Mouse (Mus musculus) thymus, adult 2 months (tissue): ENCODE measurements around the gene Psma4. TPM values are rescaled to one million over a fixed set of nuclear protein-coding genes. Genes with fewer than 3 reads are reported as not detected.
"Not testable (repeated sequence)": the region's sequence is repeated elsewhere in the genome, so short reads cannot be mapped to it uniquely, and the experiment has no call there.

ENCODE experiments used
- DNase-seq: peaks from one replicate; pipeline ENCODE4 v3.0.0; 2021
- H3K27ac ChIP-seq: fragments of 200-500 bp; 2 replicates; pipeline ENCODE4 v1.5.1; 2012; ENCODE audit warnings: low read length, control low read depth; ENCODE audit not compliant: control insufficient read depth, insufficient read depth
- H3K27me3 ChIP-seq: fragments of 200-500 bp; 2 replicates; pipeline ENCODE4 v1.6.1; 2012; ENCODE audit warnings: mild to moderate bottlenecking, low read length, moderate library complexity, mixed read lengths; ENCODE audit not compliant: control insufficient read depth, insufficient read depth
- H3K36me3 ChIP-seq: fragments of 200-500 bp; 2 replicates; pipeline ENCODE4 v1.6.1; 2012; ENCODE audit warnings: mild to moderate bottlenecking, low read length, moderate library complexity; ENCODE audit not compliant: control insufficient read depth, insufficient read depth
- H3K4me1 ChIP-seq: fragments of 200-500 bp; replicated peaks from 2 replicates; pipeline ENCODE4 v1.6.1; 2012; ENCODE audit warnings: low read length; ENCODE audit not compliant: control insufficient read depth, insufficient read depth
- H3K4me3 ChIP-seq: fragments of 200-500 bp; 2 replicates; pipeline ENCODE4 v1.5.1; 2012; ENCODE audit warnings: mild to moderate bottlenecking, low read length, control low read depth, moderate library complexity; ENCODE audit not compliant: control insufficient read depth, insufficient read depth
- CTCF ChIP-seq: fragments of 200-500 bp; IDR thresholded peaks from 2 replicates; pipeline ENCODE4 v1.5.1; 2012; ENCODE audit warnings: mild to moderate bottlenecking, control low read depth, low read length, moderate library complexity, borderline replicate concordance; ENCODE audit not compliant: control insufficient read depth, poor library complexity, insufficient read depth; ENCODE audit errors: extremely low read depth
- POLR2A ChIP-seq: fragments of 200-500 bp; IDR thresholded peaks from 2 replicates; pipeline ENCODE4 v1.6.1; 2012; ENCODE audit warnings: mild to moderate bottlenecking, low read length, control low read depth, moderate library complexity; ENCODE audit not compliant: control insufficient read depth, poor library complexity, insufficient read depth; ENCODE audit errors: extremely low read depth
- WGBS: fragments of 180-500 bp; shearing (Covaris S2); methylation state at CpG from one replicate; pipeline ENCODE4 v1.1.7; 2018; 5-methylcytosine and 5-hydroxymethylcytosine counted together
- polyA plus RNA-seq: library from polyadenylated mRNA; depleted of rRNA; stranded (reverse); fragments of >200 nt; gene quantifications from 2 replicates; pipeline ENCODE4 v1.2.3, GENCODE M21; 2012

The Psma4 gene
- polyA plus RNA-seq, 1 experiment, result 92.4 TPM

DNA sequence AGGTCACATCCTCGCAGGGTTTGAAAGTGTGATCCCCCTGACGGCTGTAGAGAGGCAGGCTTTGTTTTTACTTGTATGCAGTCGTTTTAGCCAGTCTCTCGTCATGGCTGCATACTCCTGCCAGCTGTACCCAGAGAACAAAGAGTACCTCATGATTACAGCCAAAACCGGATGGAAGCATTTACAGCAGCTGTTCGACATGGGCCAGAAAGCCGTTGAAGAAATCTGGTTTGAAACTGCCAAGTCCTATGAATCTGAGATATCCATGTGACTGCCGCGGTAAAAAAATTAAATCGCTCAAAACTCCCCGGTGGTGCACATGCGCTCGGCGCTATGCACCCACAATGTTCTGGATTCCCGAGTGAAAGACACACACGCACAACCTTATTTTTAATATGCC lies 4.3 kb upstream of the Psma4 start:
- no peak for DNase-seq
- Histone ChIP-seq H3K4me1 (no peaks in the 10 kb centered on the region; the same call in 1 of the 2 replicates), H3K4me3 (no peak overlapping the region), H3K36me3 (no peaks in the 10 kb centered on the region), H3K27me3 (no peaks in the 10 kb centered on the region), H3K27ac (peak overlapping the region; percentile 19; the same call in 1 of the 2 replicates)
- 84% methylated on average over 16 of the region's 16 CpGs for WGBS
- TF ChIP-seq POLR2A, result no peak
- no peak for TF ChIP-seq CTCF

DNA sequence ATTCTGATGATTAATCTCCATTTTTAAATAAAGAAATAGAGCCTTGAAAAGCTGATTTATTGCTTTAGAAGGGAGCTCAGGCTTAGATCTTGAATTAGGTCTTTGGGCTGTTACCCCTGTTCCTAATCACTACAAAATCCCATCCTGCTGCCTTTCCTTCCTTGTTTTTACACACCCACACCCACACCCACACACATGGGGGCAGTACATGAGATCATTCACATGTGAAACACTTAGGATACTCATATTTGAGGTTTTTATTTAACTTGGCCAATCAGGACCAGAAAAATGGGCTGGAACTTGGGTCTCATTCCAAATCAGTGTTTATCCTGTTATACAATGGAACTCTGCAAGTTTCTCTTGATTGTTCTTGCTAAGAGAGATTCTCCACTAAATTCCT lies 1.1 kb upstream of the Psma4 start:
- H3K27me3 ChIP-seq, result no peaks in the 10 kb centered on the region
- TF ChIP-seq POLR2A (no peak), CTCF (no peak)
- no peak overlapping the region for H3K4me3 ChIP-seq
- H3K36me3 ChIP-seq, result peaks cover 10% of the 10 kb centered on the region; the same call in 1 of the 2 replicates
- no peaks in the 10 kb centered on the region; the same call in 1 of the 2 replicates for H3K4me1 ChIP-seq
- no peak overlapping the region for H3K27ac ChIP-seq
- DNase-seq, result no peak

GRCm38 (mm10) chr9:54950162-54950561 lies 428 bp upstream of the Psma4 start:
- not testable (repeated sequence) for DNase-seq, H3K27me3 ChIP-seq, H3K4me1 ChIP-seq, H3K27ac ChIP-seq
- peaks cover 11% of the 10 kb centered on the region for H3K36me3 ChIP-seq
- H3K4me3 ChIP-seq, result peak overlapping the region; percentile 26; the same call in 1 of the 2 replicates
- WGBS, result 33% methylated on average over 8 of the region's 8 CpGs

DNA sequence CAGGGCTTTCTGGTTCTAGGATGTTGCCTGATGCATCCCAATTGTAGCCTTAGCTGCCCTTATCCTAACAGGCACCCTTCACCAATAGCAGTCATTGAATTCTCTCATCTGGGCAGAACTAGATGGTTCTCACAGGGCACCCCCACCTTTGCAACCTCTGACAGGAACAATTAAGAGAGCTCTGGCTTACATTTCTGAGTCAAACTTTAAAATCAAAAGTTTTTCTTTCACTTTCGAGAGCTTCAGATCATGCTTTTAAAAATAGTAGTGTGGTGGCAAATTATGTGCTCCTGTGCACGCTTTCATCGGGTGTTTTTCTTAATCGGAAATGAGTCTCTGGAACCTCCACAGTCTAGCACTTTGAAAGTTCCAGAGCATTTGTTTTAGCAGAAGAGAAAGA lies 10.5 kb downstream of the Psma4 start:
- DNase-seq, result no peak
- TF ChIP-seq POLR2A, result no peak
- WGBS, result 16% methylated on average over 4 of the region's 4 CpGs

GRCm38 (mm10) chr9:54963669-54964068 lies 13.1 kb downstream of the Psma4 start:
- Histone ChIP-seq H3K36me3 (peaks cover 10% of the 10 kb centered on the region), H3K4me1 (peaks cover 2% of the 10 kb centered on the region), H3K27ac (no peak overlapping the region), H3K4me3 (no peak overlapping the region), H3K27me3 (no peaks in the 10 kb centered on the region)
- DNase-seq, result no peak
- TF ChIP-seq CTCF, result no peak

More for the DNA sequence above, 10.5 kb downstream of the Psma4 start:
- H3K27ac ChIP-seq, result no peak overlapping the region
- H3K36me3 ChIP-seq, result peaks cover 35% of the 10 kb centered on the region
- H3K4me1 ChIP-seq, result peaks cover 2% of the 10 kb centered on the region
- H3K4me3 ChIP-seq, result no peak overlapping the region
- H3K27me3 ChIP-seq, result no peaks in the 10 kb centered on the region

DNA sequence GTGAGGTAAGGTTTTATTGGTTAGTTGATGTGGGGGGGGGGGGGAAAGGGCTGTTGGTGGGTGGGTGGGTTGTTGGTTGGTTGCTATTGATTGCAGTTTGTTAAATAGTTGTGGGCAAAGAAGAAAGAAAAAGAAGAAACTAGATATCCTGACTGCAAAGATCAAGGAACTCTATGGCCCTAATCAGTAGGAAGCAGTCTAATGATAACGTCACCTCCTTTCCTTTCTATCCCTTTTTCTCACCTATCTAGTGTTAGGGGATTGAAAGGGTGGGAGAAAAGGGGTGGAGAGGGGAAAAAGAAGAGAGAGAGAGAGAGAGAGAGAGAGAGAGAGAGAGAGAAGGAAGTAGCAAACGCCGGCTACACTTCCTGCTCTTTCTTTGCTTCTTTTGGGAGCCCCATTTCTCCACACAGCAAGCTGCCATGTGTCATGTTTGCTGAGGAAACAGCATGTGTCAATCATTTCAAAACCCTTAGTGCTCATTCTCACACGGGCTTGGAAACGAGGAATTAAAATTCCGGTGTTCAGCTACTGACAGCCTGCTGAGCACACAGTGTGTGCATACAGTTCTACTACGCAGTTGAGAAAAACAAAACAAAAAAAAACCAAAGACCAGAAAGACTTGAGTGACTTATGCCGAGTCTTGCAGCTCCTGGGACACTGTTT lies 19.5 kb downstream of the Psma4 start:
- no peaks in the 10 kb centered on the region for H3K36me3 ChIP-seq
- H3K4me1 ChIP-seq, result no peaks in the 10 kb centered on the region
- WGBS, result 60% methylated on average over 8 of the region's 8 CpGs
- DNase-seq, result no peak
- no peak overlapping the region for H3K27ac ChIP-seq
- H3K27me3 ChIP-seq, result no peaks in the 10 kb centered on the region
- no peak overlapping the region for H3K4me3 ChIP-seq
- no peak for TF ChIP-seq CTCF
- no peak for TF ChIP-seq POLR2A

- 79% methylated on average over 8 of the region's 8 CpGs for WGBS
- Histone ChIP-seq H3K4me3 (peak within 1 kb of the TSS; percentile 34), H3K27me3 (peaks cover 12% of the 10 kb centered on the region), H3K27ac (no peak within 1 kb of the TSS), H3K4me1 (peaks cover 5% of the 10 kb centered on the region; the same call in 1 of the 2 replicates), H3K36me3 (no peaks in the 10 kb centered on the region)
- TF ChIP-seq CTCF (no peak), POLR2A (no peak)
- DNase-seq, result no peak
Observed at GRCm38 (mm10) chr9:54980674-54981073, 30.1 kb downstream of the Psma4 start, which contains the start of gene Chrna5. TSS of gene Chrna5 (plus strand) at chr9:54980880.
